Mouse (Mus musculus) E14TG2a.4 (cell line): ENCODE data around the gene Cox5b.
A peak's percentile ranks its signal among the peaks of the same experiment; 100 is the strongest.

Experiments
- CTCF ChIP-seq: conservative IDR thresholded peaks from 2 replicates; pipeline ENCODE4 v1.5.1; 2014; ENCODE audit warnings: low read length
- NANOG ChIP-seq: IDR thresholded peaks from 2 replicates; pipeline ENCODE4 v1.6.1; 2014; ENCODE audit warnings: borderline replicate concordance, low read length, mixed read lengths

GRCm38 (mm10) chr1:36683810-36684467 is 7.3 kb upstream of the Cox5b start:
- TF ChIP-seq CTCF (peak; percentile 56), NANOG (no peak)
